9 mouse cellular contexts compared by ENCODE assay signal in the genomic region with DNA sequence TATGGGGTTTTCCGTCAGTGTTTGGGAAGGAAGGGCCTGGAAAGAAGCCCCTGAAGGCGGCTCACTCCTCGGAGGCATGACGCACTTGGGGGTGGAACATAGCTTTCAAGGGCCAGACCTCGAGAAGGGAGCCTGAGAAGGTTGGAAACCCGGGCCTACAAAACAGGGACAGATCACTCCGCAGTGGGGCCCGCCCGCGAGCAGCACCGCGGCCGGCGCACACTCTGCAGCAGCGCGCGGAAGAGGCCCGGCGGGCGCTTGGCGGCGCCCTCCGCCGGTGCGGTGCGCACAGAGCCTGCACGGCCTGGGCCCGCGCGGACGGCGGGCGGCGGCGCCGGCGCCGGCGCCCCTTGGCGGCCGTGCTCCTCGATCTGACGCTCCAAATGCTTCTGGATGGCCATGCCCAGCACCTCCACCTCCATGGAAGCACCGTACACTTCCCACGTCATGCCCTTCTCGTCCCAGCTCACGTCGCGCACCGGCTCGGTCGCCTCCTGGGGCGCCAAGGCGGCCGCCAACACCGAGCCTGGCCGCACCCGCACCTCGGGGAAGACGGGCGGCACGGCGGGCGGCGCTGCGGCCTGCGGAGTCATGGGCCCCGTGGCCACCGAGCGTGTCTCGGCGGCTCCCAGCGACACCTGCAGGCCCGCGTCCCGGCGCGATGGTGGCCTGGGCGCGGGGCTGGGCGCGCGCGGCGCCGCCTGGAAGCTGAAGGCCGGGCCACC. TPM values are rescaled to one million over a fixed set of nuclear protein-coding genes. Genes with fewer than 3 reads are reported as not detected.
A peak's percentile ranks its signal among the peaks of the same experiment; 100 is the strongest.
DNase-seq lines count a peak whose midpoint lies in the region; ATAC-seq lines count a peak whose summit lies in the region.
"Had no signal": no experiment of that assay in that cellular context is flagged by ENCODE, and none has a peak within 500 bp of the region (broad histone marks: within the 10 kb centered on the region; RNA-seq: fewer than 3 reads in every experiment).

No protein-coding gene starts in this region.

- H3K4me2 ChIP-seq in kidney, embryonic 16.5 days (replicated peaks; ENCODE audit: low read depth, low read length): peak overlapping the region; percentile 70
- peak overlapping the region; percentile 55 for H3K4me2 ChIP-seq in forebrain, embryonic 12.5 days
- H3K4me2 ChIP-seq in neural tube, embryonic 12.5 days (replicated peaks): peak overlapping the region; percentile 53

- H3K4me1 ChIP-seq in kidney, embryonic 16.5 days (ENCODE audit: insufficient read depth, low read length): peaks cover 10% of the 10 kb centered on the region; the same call in 1 of the 2 replicates
- H3K4me1 ChIP-seq in brown adipose tissue, adult 24 weeks (ENCODE audit: control insufficient read depth, insufficient read depth, insufficient read length, low read length): no peaks in the 10 kb centered on the region
- peaks cover 24% of the 10 kb centered on the region for H3K4me1 ChIP-seq in forebrain, embryonic 12.5 days
- H3K4me1 ChIP-seq in neural tube, embryonic 12.5 days: peaks cover 12% of the 10 kb centered on the region; the same call in 1 of the 2 replicates

- peak overlapping the region; percentile 48 for H3K9ac ChIP-seq in kidney, embryonic 16.5 days (replicated peaks; ENCODE audit: low read length)
- 0 out of 2 replicates have a peak overlapping the region, but pooled peaks have one; percentile 21 for H3K9ac ChIP-seq in forebrain, embryonic 12.5 days
- H3K9ac ChIP-seq in neural tube, embryonic 12.5 days: peak overlapping the region; percentile 38; the same call in 1 of the 2 replicates

- no peak overlapping the region for H3K27ac ChIP-seq in kidney, embryonic 16.5 days (ENCODE audit: low read length)
- H3K27ac ChIP-seq in brown adipose tissue, adult 24 weeks (replicated peaks; ENCODE audit: low read depth, low read length): no peak overlapping the region
- H3K27ac ChIP-seq in forebrain, embryonic 12.5 days: no peak overlapping the region
- H3K27ac ChIP-seq in neural tube, embryonic 12.5 days: no peak overlapping the region

- ATAC-seq in kidney, embryonic 16.5 days (ENCODE audit: low FRiP score, low TSS enrichment): peak; percentile 86
- ATAC-seq in forebrain, embryonic 12.5 days (ENCODE audit: low FRiP score): peak; percentile 71; the same call in 1 of the 2 replicates
- peak; percentile 23; the same call in 1 of the 2 replicates for ATAC-seq in neural tube, embryonic 12.5 days (ENCODE audit: low FRiP score, low read depth)

- H3K36me3 ChIP-seq in kidney, embryonic 16.5 days (ENCODE audit: insufficient read depth, low read length): no peaks in the 10 kb centered on the region
- peaks cover 47% of the 10 kb centered on the region for H3K36me3 ChIP-seq in forebrain, embryonic 12.5 days (replicated peaks)
- peaks cover 42% of the 10 kb centered on the region for H3K36me3 ChIP-seq in neural tube, embryonic 12.5 days

- H3K27me3 ChIP-seq in kidney, embryonic 16.5 days (ENCODE audit: insufficient read depth, low read length): peaks cover 44% of the 10 kb centered on the region
- peaks cover 56% of the 10 kb centered on the region for H3K27me3 ChIP-seq in forebrain, embryonic 12.5 days
- H3K27me3 ChIP-seq in neural tube, embryonic 12.5 days (replicated peaks): peaks cover 45% of the 10 kb centered on the region

- no peak for DNase-seq in kidney, adult 8-10 months
- peak; percentile 38 for DNase-seq in kidney, postnatal 10 days
- DNase-seq in layer of hippocampus, adult 11-12 months (ENCODE audit: low spot score): no peak
- no peak for DNase-seq in right cerebral cortex, postnatal 14 days

- no peaks in the 10 kb centered on the region for H3K9me3 ChIP-seq in kidney, embryonic 16.5 days (ENCODE audit: low read length)
- no peaks in the 10 kb centered on the region for H3K9me3 ChIP-seq in forebrain, embryonic 12.5 days
- H3K9me3 ChIP-seq in neural tube, embryonic 12.5 days: no peaks in the 10 kb centered on the region

- H3K4me3 ChIP-seq in kidney, embryonic 16.5 days (ENCODE audit: low read length): peak overlapping the region; percentile 49
- H3K4me3 ChIP-seq in brown adipose tissue, adult 24 weeks (ENCODE audit: insufficient read depth, low read depth, low read length): peak overlapping the region; percentile 35; the same call in 1 of the 2 replicates
- H3K4me3 ChIP-seq in forebrain, embryonic 12.5 days (replicated peaks): peak overlapping the region; percentile 32
- H3K4me3 ChIP-seq in neural tube, embryonic 12.5 days: peak overlapping the region; percentile 25

- WGBS in kidney, embryonic 16.5 days: under 1% methylated on average over 70 of the region's 87 CpGs
- 2% methylated on average over 76 of the region's 87 CpGs for WGBS in forebrain, embryonic 12.5 days
- WGBS in neural tube, embryonic 12.5 days: 2% methylated on average over 86 of the region's 87 CpGs

RNA-seq across cellular contexts. Expression of gene Gprin1, which starts 12.0 kb away (rescaled TPM):
- 0.06 and 0.09 TPM in 2 replicates for polyA plus RNA-seq in kidney, embryonic 16.5 days (2015; fragmentation: Nextera tagmentation; extraction: Ambion mirVana)
- not detected in 2 replicates for polyA plus RNA-seq in brown adipose tissue, adult 24 weeks (2012; ENCODE audit: insufficient read depth, insufficient read length, missing spikeins)
- polyA plus RNA-seq in forebrain, embryonic 12.5 days (2016; fragmentation: Nextera tagmentation; extraction: Ambion mirVana): 4.3 and 11.3 TPM in 2 replicates
- polyA plus RNA-seq in neural tube, embryonic 12.5 days (2016; fragmentation: Nextera tagmentation; extraction: Ambion mirVana): 29.5 and 37.6 TPM in 2 replicates
- polyA plus RNA-seq: liver, adult 2 months had no signal

RNA-seq across cellular contexts. Expression of gene Sncb, which starts 28.7 kb away (rescaled TPM):
- not detected in 2 replicates for polyA plus RNA-seq in kidney, embryonic 16.5 days (2015; fragmentation: Nextera tagmentation; extraction: Ambion mirVana)
- not detected in 2 replicates for polyA plus RNA-seq in brown adipose tissue, adult 24 weeks (2012; ENCODE audit: insufficient read depth, insufficient read length, missing spikeins)
- 2.7 and 3.6 TPM in 2 replicates for polyA plus RNA-seq in forebrain, embryonic 12.5 days (2016; fragmentation: Nextera tagmentation; extraction: Ambion mirVana)
- polyA plus RNA-seq in neural tube, embryonic 12.5 days (2016; fragmentation: Nextera tagmentation; extraction: Ambion mirVana): 3.6 and 4.2 TPM in 2 replicates
- polyA plus RNA-seq: liver, adult 2 months had no signal

RNA-seq across cellular contexts. Expression of gene Cdhr2, which starts 36.4 kb away (rescaled TPM):
- 8.6 TPM in 2 replicates for polyA plus RNA-seq in kidney, embryonic 16.5 days (2015; fragmentation: Nextera tagmentation; extraction: Ambion mirVana)
- polyA plus RNA-seq in brown adipose tissue, adult 24 weeks (2012; ENCODE audit: insufficient read depth, insufficient read length, missing spikeins): not detected in 2 replicates
- polyA plus RNA-seq in forebrain, embryonic 12.5 days (2016; fragmentation: Nextera tagmentation; extraction: Ambion mirVana): 0.05 TPM in 1 of 2 replicates, not detected in the other
- 0.09 and 0.15 TPM in 2 replicates for polyA plus RNA-seq in neural tube, embryonic 12.5 days (2016; fragmentation: Nextera tagmentation; extraction: Ambion mirVana)

RNA-seq across cellular contexts. Expression of gene Rnf44, which starts 43.9 kb away (rescaled TPM):
- polyA plus RNA-seq in kidney, embryonic 16.5 days (2015; fragmentation: Nextera tagmentation; extraction: Ambion mirVana): 71.3 and 77.5 TPM in 2 replicates
- 46.7 and 49.4 TPM in 2 replicates for polyA plus RNA-seq in brown adipose tissue, adult 24 weeks (2012; ENCODE audit: insufficient read depth, insufficient read length, missing spikeins)
- polyA plus RNA-seq in forebrain, embryonic 12.5 days (2016; fragmentation: Nextera tagmentation; extraction: Ambion mirVana): 102 and 113 TPM in 2 replicates
- 105 and 116 TPM in 2 replicates for polyA plus RNA-seq in neural tube, embryonic 12.5 days (2016; fragmentation: Nextera tagmentation; extraction: Ambion mirVana)

RNA-seq across cellular contexts. Expression of gene Eif4e1b, which starts 46.1 kb away (rescaled TPM):
- polyA plus RNA-seq in kidney, embryonic 16.5 days (2015; fragmentation: Nextera tagmentation; extraction: Ambion mirVana): not detected in 2 replicates
- polyA plus RNA-seq in brown adipose tissue, adult 24 weeks (2012; ENCODE audit: insufficient read depth, insufficient read length, missing spikeins): not detected in 2 replicates
- not detected in 2 replicates for polyA plus RNA-seq in forebrain, embryonic 12.5 days (2016; fragmentation: Nextera tagmentation; extraction: Ambion mirVana)
- not detected in 2 replicates for polyA plus RNA-seq in neural tube, embryonic 12.5 days (2016; fragmentation: Nextera tagmentation; extraction: Ambion mirVana)
- polyA plus RNA-seq: liver, adult 2 months had no signal

Comparison
In these comparisons a context has a peak if more than half of its experiments do, and no peak if none do; other contexts are left out.
1. ATAC-seq: peak in every context shown above with its lines; median percentile 86 in kidney, embryonic 16.5 days; 71 in forebrain, embryonic 12.5 days; 23 in neural tube, embryonic 12.5 days.